In genomic region chr1:43163084-43163466, GRCm38 (mm10) we compare ENCODE assay signal across 7 mouse cellular contexts. TPM values are rescaled to one million over a fixed set of nuclear protein-coding genes. Genes with fewer than 3 reads are reported as not detected.
A peak's percentile ranks its signal among the peaks of the same experiment; 100 is the strongest.
DNase-seq lines count a peak whose midpoint lies in the region; ATAC-seq and TF ChIP-seq lines count a peak whose summit lies in the region.

No protein-coding gene starts in this region.

- no peak overlapping the region for H3K27ac ChIP-seq in spleen, adult 2 months (ENCODE audit: insufficient read depth, low read length)
- no peak overlapping the region for H3K27ac ChIP-seq in forebrain, embryonic 12.5 days
- no peak overlapping the region for H3K27ac ChIP-seq in limb, embryonic 12.5 days
- peak overlapping the region; percentile 76 for H3K27ac ChIP-seq in small intestine, adult 2 months (ENCODE audit: insufficient read depth, low read depth, low read length)

- H3K36me3 ChIP-seq in spleen, adult 2 months (ENCODE audit: control insufficient read depth, insufficient read depth, low read length) = no peaks in the 10 kb centered on the region
- no peaks in the 10 kb centered on the region for H3K36me3 ChIP-seq in forebrain, embryonic 12.5 days (replicated peaks)
- no peaks in the 10 kb centered on the region for H3K36me3 ChIP-seq in limb, embryonic 12.5 days
- no peaks in the 10 kb centered on the region for H3K36me3 ChIP-seq in small intestine, adult 2 months (ENCODE audit: control insufficient read depth, insufficient read depth, low read length)

- peaks cover 7% of the 10 kb centered on the region for H3K27me3 ChIP-seq in spleen, adult 2 months (ENCODE audit: control insufficient read depth, insufficient read depth, low read length)
- peaks cover 28% of the 10 kb centered on the region for H3K27me3 ChIP-seq in forebrain, embryonic 12.5 days
- H3K27me3 ChIP-seq in limb, embryonic 12.5 days = peaks cover 13% of the 10 kb centered on the region
- no peaks in the 10 kb centered on the region for H3K27me3 ChIP-seq in small intestine, adult 2 months (ENCODE audit: control insufficient read depth, insufficient read depth, low read length)

- no peak for DNase-seq in spleen, adult 2 months (ENCODE audit: low read depth in 1 of 2, low spot score in 2 of 2)
- no peak for DNase-seq in spleen, postnatal 36 days (ENCODE audit: low spot score in 2 of 2)
- DNase-seq in layer of hippocampus, adult 8-10 months (ENCODE audit: low spot score in 2 of 2) = no peak
- DNase-seq in thymus, postnatal 25 days = no peak

- no peaks in the 10 kb centered on the region for H3K9me3 ChIP-seq in forebrain, embryonic 12.5 days
- H3K9me3 ChIP-seq in limb, embryonic 12.5 days = no peaks in the 10 kb centered on the region

- peak overlapping the region; percentile 94 for H3K4me2 ChIP-seq in forebrain, embryonic 12.5 days
- H3K4me2 ChIP-seq in limb, embryonic 12.5 days = peak overlapping the region; percentile 94

- peak; percentile 59 for ATAC-seq in forebrain, embryonic 12.5 days (ENCODE audit: low FRiP score)
- 0 out of 2 replicates have a peak, but pooled peaks have one; percentile 8 for ATAC-seq in limb, embryonic 12.5 days (ENCODE audit: insufficient number of reproducible peaks, insufficient read depth, low FRiP score, low TSS enrichment, low read depth)

- peak overlapping the region; percentile 62; the same call in 1 of the 2 replicates for H3K4me3 ChIP-seq in spleen, adult 2 months (ENCODE audit: extremely low read depth, insufficient read depth, insufficient read length)
- H3K4me3 ChIP-seq in forebrain, embryonic 12.5 days (replicated peaks) = peak overlapping the region; percentile 63
- peak overlapping the region; percentile 65 for H3K4me3 ChIP-seq in limb, embryonic 12.5 days (replicated peaks)
- peak overlapping the region; percentile 78 for H3K4me3 ChIP-seq in small intestine, adult 2 months (ENCODE audit: low read depth, low read length)

- peak overlapping the region; percentile 72; the same call in 1 of the 2 replicates for H3K9ac ChIP-seq in forebrain, embryonic 12.5 days
- H3K9ac ChIP-seq in limb, embryonic 12.5 days (replicated peaks) = peak overlapping the region; percentile 85

- TF ChIP-seq CTCF in spleen, adult 2 months (IDR thresholded peaks at IDR 0.05; ENCODE audit: extremely low read depth, insufficient read depth, insufficient read length, insufficient replicate concordance) = no peak
- TF ChIP-seq CTCF in small intestine, adult 2 months (IDR thresholded peaks at IDR 0.05; ENCODE audit: extremely low read depth, insufficient read length, insufficient replicate concordance, low read depth, low read length) = no peak

- peaks cover 5% of the 10 kb centered on the region for H3K4me1 ChIP-seq in spleen, adult 2 months (ENCODE audit: control insufficient read depth, insufficient read depth, insufficient read length)
- H3K4me1 ChIP-seq in forebrain, embryonic 12.5 days = peaks cover 3% of the 10 kb centered on the region
- H3K4me1 ChIP-seq in limb, embryonic 12.5 days (replicated peaks) = peaks cover 11% of the 10 kb centered on the region
- H3K4me1 ChIP-seq in small intestine, adult 2 months (ENCODE audit: control insufficient read depth, insufficient read depth, insufficient read length, low read length) = peaks cover 22% of the 10 kb centered on the region

- 3% methylated on average over 6 of the region's 6 CpGs for WGBS in spleen, adult 2 months
- 5% methylated on average over 4 of the region's 6 CpGs for WGBS in forebrain, embryonic 12.5 days
- WGBS in limb, embryonic 12.5 days = 5% methylated on average over 5 of the region's 6 CpGs
- 2% methylated on average over 6 of the region's 6 CpGs for WGBS in small intestine, adult 2 months

- no peak for TF ChIP-seq POLR2A in spleen, adult 2 months (IDR thresholded peaks at IDR 0.05; ENCODE audit: low read depth, low read length)
- TF ChIP-seq POLR2A in small intestine, adult 2 months (IDR thresholded peaks at IDR 0.05; ENCODE audit: low read depth, low read length) = no peak

RNA-seq across cellular contexts. Expression of gene Fhl2, which starts 33.7 kb away (rescaled TPM):
- 1.5 and 1.8 TPM in 2 replicates for polyA plus RNA-seq in spleen, adult 2 months (2012; rRNA removed)
- polyA plus RNA-seq in forebrain, embryonic 12.5 days (2016; fragmentation: Nextera tagmentation; extraction: Ambion mirVana) = 4.3 and 4.5 TPM in 2 replicates
- polyA plus RNA-seq in limb, embryonic 12.5 days (2016; fragmentation: Nextera tagmentation; extraction: Ambion mirVana) = 13.9 and 14.6 TPM in 2 replicates
- polyA plus RNA-seq in small intestine, adult 2 months (2012; rRNA removed) = 33.4 and 56.9 TPM in 2 replicates
- total RNA-seq in layer of hippocampus, adult 8-10 months (2022) = 10 to 100 TPM; 32.1 to 48.0 (median 39.6) TPM
